Mouse (Mus musculus): ENCODE results near the gene Elfn1. TPM values are rescaled to one million over a fixed set of nuclear protein-coding genes. Genes with fewer than 3 reads are reported as not detected.

The Elfn1 gene
- under 1 TPM; 0.45 to 0.60 TPM for total RNA-seq (2021)

DNA sequence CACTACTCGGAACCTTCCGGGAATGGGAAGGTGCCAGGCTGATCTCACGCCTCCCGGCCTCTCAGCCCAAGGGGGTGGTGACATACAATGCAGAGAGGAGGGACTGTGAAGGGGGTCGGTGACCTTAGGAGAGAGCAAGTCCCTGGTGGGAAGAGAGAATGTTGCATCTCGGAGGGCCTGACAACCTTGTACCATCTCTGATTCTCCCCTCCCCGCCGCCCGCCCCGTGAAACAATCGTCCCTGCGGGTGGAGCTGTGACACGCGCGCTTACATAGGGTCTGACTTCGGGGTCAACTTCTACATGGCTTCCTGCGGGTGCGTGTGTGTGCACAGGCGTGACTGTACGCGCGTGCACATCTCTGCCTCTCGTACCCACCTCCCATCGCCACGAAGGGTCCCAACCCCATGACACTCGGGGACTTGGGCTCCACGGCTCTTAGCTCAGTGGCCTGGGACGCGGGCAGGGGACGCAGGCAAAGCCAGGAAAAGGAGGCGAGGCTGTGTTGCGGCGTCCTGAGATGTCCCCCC is at the start of gene Elfn1:
TSS of gene Elfn1 (plus strand) at position 230 of the 529 bp plus-strand sequence.
- intact Hi-C loops (cut with DNase I): loop anchor here (2.0 kb wide), 2 partner anchors 25 to 233 kb away; no protein-coding TSS in a partner anchor
- no peak for DNase-seq

DNA sequence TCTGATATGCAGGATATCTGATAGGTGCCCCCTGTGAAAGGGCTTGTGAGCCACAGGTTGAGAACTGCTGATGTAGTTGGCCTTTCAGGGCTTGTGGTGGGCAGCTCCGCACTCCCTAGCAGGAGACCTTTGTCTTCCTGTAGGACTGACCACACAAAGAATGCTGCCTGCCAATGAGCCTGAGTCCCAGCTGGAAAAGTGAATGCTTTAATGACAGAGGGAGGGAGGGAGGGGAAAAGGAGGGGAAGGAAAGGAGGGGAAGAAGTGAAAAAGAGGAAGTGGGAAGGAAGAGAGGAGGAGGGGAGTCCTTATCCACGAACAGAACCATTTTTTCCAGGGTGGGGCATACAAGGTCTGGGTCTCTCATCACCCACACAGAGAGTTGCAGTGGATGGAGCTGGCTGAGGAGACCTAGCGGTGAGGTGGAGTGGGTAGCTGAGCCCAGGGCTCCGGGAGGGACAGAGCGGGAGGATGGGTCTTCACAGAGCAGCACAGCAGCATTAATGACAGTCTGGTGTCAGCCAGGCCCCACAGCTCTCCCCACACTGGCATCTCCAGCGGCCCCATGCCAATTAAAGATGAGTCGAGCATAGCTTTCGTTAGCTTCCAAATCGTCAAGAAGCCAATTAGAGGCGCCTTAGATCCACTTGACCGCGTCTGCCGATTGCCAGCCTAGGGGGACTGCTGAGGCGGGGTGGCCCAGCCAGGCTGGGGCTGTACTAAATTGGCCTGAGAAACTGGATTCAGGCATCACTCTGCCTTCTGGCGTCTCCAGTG is 47.2 kb upstream of the Elfn1 start:
- no peak for DNase-seq
- intact Hi-C loops (cut with DNase I): no loop called here

DNA sequence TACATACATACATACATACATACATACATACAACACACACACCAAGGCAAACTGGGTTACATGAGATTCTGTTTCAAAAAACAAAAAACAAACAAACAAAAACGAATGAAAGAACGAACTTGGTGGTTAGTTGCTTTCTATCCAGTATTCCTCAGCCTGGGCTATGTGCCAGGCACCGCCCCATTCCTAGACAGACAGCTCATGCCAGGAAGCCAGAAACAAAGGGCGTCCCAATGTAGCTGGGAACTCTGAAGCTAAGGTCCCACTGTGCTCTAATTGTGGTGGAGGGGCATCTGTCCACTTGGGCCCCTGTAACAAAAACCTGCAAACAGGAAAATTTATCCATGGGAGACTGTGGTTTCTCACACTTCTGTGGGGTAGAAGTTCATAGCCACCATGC is 45.0 kb upstream of the Elfn1 start:
- intact Hi-C loops (cut with DNase I): no loop called here
- DNase-seq: peak; percentile 82 to 88

DNA sequence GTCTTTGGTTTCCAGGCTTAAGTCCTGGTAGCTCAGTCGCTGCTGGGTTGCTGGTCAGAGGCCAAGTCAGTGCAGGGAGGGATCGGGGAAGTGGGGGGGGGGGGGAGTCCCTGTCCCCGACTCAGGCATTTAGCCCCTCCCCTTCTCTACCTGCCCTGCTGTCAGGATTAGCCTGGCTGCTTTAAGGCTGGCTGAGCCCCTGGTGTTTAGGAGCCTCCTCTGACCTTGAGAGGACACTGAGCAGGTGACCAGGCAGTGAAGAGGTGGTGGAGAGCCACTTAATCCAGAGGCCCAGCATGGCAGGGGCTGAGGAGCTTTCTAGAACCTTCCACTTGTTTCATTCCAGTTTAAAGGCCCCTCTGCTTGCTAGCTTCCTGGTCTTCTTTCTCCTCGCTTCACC is 36.9 kb upstream of the Elfn1 start:
- intact Hi-C loops (cut with DNase I): no loop called here
- DNase-seq: no peak

DNA sequence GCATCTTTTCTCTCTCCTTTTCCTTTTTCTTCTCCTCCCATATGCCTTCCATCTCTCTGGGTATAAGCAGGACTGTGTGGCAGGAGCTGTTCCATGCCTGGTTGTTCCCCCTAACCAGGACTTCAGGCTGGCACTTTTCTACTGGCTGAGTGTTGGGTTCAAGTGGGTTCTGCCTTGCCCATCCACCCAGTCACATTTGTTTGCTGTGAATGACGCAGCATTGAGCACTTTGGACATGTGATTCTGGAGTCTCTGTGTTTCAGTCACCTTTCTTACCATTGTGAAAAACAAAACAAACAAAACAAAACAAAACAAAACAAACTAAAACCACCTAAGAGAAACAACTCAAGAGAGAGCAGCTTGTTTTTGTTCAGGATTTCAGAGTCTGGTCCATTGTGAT is 36.2 kb upstream of the Elfn1 start:
- intact Hi-C loops (cut with DNase I): no loop called here
- DNase-seq: no peak

DNA sequence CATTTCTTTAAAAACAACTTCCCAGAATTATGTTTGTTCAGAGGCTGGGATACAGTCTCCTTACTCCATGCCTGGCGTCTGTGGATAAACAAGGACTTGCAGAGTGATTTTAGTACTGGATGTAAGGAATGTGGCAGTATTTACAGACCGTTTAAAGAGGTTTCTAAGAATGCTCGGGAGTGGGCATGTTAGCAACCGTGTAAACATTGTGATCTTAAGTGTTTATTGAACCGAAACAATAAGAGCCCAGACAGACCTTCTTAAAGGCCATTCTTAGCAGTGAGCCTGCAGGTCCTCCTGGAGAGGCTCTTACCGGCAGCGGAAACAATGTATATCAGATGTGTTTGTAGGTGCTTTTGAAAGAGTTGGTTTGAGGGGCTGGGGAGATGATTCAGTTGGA is 30.2 kb upstream of the Elfn1 start:
- intact Hi-C loops (cut with DNase I): no loop called here
- DNase-seq: no peak

DNA sequence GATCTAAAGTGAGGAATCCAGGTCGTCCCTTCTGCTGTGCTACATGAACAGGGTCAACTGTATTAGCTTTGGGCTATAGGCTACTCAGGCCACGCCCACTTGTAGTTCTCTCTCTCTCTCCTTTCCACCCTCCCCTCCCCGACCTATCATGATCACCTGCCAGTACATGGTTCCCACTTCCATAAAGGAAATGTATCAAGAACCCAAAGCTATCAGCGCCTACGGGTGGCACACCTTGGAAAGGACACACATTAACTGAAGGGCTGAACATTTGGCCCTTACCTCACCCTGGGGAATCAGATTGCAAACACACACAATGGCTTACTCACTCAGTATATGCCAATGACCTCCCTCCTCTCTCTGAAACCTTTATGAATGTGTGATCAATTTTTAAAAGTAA is 28.0 kb upstream of the Elfn1 start:
- no peak for DNase-seq
- intact Hi-C loops (cut with DNase I): no loop called here

DNA sequence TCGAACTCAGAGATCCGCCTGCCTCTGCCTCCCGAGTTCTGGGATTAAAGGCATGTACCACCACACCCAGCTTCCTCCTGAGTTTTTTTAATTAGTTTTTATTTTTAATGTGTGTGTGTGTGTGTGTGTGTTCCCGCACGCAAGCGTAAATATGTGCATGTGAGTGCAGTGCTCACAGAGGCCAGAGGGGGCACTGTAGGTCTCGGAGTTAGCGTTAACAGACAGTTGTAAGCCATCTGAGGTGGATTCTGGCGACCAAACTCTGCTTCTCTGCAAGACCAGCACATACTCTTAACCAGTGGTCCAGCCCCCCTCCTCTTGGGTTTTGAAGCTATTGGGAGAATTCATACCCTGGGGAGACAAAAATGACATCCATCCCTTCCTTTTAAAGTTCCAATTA is 26.6 kb upstream of the Elfn1 start:
- DNase-seq: no peak
- intact Hi-C loops (cut with DNase I): no loop called here

DNA sequence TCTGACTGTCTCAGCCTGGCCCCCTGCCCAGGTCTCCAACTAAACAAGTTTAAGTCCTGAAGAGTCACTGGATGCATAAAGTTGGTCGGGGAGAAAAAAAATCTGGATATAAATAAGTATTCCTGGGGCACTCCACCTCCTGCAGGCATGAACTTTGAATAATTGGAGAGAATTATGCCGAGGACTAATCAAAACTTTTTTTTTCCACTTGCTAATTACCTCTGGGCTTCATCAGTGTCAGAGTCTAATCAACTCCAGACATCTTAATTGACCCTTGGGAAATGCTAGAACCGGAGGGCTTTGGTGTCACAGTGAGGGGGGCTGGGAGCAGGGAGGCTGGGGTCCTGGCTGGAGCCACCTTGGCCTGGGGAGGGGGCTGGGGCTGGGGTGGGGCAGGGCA is 19.1 kb upstream of the Elfn1 start:
- intact Hi-C loops (cut with DNase I): no loop called here
- no peak for DNase-seq

DNA sequence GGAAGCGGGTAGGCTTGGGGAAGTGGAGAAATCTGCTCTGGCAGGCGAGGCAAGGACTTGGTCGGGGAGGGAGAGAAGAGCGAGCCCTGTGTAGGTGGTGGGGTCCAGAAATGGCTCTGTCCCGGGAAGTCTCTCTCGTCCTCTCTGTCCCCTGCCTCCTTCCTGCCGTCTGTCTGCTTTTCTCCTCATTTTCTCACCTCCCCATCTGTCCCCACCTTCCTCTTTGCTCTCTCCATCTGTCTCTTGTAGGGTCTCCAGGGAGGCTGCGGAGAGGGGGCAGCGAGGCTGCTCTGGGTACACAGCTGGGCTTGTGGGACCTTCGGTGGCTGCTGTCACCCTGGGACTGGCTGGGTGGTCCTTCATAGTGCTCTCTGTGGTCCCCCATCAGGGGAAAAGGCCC is 18.4 kb upstream of the Elfn1 start:
- intact Hi-C loops (cut with DNase I): no loop called here
- no peak for DNase-seq

DNA sequence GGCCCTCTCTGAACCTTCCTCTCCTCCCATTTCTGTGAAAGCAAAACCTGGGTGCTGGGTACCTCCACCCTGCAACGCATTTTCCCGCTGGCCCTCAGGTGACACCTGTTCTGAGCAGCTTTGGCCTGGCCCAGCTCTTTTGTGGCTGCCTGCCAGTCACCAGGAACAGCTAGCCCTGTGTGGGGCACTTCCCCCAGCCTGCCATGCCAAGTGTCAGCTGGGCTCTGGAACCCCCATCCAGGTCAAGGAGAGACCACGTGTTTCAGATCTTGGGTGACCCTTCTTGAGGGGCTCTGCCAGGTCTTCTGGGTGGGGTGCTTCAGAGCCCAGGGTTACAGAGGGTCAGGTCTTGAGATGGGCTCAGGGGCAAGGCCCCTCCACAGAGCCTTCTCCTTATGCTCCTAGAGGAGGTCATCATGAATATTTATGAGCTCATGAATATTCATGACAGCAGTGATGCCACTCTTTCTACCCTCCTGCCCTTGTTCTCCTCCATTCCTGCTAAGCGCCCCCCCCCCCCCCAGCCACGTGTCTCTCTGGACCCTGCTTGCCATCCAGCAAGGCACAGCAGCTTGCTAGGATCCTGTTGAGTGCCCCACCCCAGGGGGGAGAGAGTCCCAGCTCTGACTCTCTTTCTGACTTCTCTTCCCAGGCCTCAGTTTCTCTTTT is 15.3 kb upstream of the Elfn1 start:
- no peak for DNase-seq
- intact Hi-C loops (cut with DNase I): no loop called here

DNA sequence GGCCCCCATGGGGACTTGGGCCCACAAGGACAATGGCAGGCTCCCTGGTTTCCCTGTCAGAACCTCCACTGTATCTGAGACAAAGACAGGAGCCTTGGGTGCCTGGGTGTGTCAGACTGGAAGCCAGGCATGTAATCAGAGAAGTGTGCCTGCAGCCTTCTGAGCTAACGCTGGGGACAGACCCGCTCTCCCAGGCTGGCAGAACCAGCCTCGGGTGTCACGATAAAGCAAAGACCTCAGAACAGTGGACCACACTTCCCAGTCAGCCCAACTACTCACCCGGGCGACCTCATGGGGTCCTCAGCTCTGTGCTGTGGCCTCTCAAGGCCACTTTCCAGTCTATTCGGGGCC is 14.8 kb upstream of the Elfn1 start:
- intact Hi-C loops (cut with DNase I): no loop called here
- DNase-seq: no peak

DNA sequence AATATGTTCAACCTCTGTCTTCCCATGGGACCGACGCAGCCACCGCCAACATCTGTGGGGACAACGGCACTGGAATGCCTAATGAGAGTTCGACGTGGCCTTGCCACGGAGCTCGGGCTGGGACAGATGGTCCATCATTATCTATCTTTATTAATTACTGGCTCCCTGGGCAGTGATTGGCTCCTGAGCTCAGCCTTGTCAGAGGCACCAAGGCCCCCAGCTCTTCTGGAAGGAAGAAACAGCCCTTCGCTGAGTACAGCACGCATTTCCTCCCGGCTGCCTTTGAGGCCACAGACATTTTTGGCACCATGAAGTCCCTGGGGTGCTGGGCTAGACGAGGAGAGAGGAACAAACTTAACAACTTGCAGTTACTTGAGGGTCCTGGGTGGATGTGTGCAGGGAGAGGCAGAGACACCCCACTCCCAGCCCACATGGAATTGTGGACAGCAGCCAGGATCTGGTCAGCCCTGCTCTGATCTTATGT is 13.7 kb upstream of the Elfn1 start:
- DNase-seq: peak; percentile 77 to 82
- intact Hi-C loops (cut with DNase I): no loop called here

DNA sequence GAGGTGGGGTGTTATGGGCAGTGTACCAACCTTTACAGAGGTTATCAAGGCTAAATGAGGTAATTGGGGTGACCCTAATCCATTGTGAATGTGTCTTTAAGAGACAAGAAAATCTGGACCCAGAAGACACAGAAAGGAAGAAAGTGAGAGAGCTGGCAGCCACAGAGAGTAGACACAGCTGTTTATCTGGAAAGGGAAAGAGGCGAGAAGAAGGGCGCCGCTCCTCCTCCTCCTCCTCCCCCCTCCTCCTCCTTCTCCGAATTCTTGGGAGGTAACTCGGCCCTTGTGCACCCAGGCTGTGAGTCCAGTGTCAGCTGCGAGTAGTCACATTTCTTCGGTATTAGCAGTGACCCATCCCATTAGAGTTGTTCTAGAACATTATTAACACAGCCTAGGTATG is 8.7 kb upstream of the Elfn1 start:
- DNase-seq: peak; percentile 45 to 46
- intact Hi-C loops (cut with DNase I): no loop called here

DNA sequence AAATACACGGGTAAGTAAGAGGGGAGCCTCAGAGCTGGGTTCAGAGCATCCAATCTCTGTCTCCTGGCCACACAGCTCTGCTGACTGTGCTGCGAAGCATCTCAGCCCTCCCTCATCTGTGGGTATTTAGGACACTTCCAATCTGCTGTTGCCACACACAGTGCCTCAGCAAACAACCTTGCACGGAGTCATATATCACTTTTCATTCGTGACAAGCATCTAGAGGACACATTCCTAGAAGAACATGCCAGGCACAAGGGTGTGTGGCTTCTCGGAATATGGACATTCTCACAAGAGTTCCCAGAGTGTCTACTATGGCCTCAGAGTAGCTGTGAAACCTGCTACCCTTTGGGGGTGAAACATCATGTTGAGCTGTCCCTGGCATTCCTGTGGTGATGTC is 2.6 kb upstream of the Elfn1 start:
- no peak for DNase-seq
- intact Hi-C loops (cut with DNase I): no loop called here

DNA sequence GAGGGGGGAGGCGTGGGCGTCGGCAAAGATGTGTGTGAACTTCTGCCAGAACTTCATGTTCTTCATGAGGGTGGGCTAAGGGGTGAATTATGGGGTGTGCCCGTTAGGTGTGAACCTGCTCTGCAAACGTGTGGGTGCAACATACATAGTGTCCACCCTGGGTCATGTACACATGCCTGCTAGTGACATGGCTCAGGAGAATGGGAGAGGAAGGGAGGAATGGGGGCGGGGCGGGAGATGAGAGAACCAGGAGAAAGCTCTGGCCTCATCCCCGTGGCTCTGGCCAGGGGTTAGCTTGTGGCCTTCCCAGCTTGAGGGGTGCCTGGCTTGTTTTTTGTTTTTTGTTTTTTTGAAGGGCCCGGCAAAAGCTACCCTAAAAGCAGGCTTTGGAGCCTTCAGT is 1.2 kb upstream of the Elfn1 start:
- intact Hi-C loops (cut with DNase I): loop anchor here (2.0 kb wide), 2 partner anchors 26 to 234 kb away; no protein-coding TSS in a partner anchor
- no peak for DNase-seq

DNA sequence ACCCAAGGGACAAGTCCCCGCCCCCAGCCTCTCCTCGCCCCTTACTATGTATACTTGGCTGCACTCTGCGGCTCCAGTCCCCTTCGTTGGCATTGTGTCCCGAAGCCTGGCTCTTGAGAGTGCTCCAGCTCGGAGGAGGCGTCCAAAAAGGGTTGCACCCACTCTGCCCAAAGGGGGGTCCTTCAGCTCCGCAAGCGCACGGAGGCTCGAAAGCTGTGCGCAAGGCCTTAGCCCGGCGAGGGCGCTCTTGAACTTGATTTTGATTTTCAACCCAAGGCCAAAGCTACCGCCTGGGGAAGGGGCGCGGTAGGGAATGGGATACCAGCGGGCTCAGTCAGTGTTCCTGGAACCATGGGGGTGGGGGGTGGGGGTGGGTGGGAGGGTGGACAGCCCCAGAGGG is 502 bp upstream of the Elfn1 start:
- intact Hi-C loops (cut with DNase I): loop anchor here (2.0 kb wide), 2 partner anchors 26 to 234 kb away; no protein-coding TSS in a partner anchor
- peak; percentile 43 to 57 for DNase-seq

DNA sequence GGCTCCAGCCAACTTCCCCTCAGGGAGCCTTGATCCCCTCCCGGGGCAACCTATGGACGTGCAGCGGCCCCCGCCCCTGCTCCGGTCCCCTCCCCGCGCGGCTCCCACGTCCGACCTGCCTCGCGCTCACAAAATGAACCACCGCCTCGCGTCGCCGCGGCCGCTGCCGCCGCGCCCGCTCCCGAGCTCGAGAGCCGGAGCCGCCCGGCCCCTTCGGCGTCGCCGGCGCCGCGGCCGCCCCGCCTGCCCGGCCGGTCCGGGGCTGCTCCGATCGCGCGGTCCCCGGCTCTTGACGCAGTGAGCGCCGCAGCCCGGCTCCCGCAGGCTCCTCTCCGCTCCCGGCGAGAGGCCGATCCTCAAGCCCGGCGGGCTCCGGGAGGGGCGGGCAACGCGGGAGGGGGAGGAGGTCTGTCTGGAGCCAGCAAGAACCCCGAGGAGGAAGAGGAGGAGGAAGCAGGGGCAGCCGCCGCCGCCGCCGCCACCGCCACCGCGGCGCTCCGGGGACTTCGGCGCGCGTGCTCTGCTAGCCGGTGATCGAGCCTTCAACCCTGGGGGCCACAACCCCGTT is 584 bp downstream of the Elfn1 start:
- DNase-seq: no peak
- intact Hi-C loops (cut with DNase I): no loop called here

DNA sequence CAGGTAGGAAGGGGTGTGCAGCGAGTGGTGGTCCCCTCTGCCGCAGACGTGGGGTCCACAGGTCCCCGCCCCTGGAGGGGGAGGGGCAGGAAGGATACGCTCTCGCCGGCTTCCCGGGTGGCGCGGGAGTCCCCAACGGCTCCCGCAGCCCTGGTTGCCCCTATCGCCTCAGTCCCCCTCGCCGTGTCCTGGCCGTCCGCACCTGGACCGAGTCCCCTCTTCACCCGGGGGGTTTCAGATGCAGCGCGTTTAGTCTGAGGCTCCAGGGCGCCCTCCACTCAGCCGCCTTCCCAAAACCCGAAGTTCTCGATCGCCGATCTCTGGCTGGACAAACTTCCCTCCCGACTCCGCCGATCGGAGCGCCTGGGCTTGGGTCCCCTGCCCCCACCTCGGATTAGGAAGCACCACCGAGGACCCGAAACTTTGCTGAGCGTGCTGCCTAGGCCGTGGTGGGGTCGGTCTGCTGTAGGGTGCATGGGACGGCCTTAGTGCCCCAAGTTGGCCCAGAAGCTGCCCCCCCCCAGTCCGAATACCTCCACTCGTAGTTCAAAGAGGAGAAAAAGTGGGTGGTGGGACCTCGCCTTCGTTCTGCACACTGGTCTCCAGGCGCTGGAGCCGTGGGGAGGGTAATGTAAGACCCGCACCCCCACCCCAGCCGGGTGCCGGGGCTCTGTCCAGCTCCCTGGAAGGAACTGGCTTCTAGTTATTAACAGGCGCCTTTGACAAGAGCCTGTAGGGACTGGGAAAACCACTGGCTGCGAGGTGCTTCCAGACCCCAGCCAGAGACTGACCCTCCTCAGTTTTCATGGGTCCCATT is 1.3 kb downstream of the Elfn1 start:
- intact Hi-C loops (cut with DNase I): no loop called here
- peak in 1 of 2 experiments; percentile 44 for DNase-seq

DNA sequence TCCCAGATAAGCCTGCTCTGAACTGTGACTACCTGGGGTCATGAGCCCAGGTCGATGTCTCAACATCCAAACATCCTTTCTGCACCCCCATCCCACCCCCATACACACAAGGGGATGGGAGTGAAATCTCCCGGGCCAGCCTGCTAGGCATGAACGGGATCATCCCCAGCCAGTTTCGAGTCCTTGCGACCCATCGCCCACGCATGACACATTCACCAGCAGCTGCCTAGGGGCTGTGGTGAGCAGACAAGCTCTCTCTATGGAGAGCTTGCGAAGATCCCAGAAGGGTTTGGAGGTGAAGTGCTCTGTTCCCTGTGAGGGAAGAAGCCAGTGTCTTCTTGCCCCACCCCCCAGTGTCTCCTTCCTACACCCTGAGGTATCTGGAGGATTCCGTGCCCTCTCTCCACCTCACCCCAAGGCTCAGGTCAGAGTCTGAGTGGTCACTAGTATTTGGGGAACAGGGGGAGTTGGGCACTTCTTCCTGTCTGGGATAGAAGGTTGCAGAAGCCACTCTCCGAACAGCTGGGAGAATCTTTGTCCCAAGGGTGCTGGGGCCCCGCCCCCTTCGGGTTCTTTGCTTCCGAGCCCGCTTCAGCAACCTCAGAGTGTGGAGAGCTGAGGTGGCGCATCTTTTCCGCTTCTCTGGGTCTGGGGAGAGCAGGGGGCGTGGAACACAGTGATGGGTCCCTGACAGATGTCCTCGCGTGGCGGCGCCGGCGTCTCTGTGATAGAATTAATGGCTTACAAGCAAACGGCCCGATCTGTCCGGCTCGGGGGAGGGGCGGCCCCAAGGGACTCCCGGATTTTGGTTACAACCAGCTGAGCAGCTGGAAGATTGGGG is 2.2 kb downstream of the Elfn1 start:
- DNase-seq: no peak
- intact Hi-C loops (cut with DNase I): no loop called here

Measured in heart, postnatal 10 days (tissue).